In the genomic region with DNA sequence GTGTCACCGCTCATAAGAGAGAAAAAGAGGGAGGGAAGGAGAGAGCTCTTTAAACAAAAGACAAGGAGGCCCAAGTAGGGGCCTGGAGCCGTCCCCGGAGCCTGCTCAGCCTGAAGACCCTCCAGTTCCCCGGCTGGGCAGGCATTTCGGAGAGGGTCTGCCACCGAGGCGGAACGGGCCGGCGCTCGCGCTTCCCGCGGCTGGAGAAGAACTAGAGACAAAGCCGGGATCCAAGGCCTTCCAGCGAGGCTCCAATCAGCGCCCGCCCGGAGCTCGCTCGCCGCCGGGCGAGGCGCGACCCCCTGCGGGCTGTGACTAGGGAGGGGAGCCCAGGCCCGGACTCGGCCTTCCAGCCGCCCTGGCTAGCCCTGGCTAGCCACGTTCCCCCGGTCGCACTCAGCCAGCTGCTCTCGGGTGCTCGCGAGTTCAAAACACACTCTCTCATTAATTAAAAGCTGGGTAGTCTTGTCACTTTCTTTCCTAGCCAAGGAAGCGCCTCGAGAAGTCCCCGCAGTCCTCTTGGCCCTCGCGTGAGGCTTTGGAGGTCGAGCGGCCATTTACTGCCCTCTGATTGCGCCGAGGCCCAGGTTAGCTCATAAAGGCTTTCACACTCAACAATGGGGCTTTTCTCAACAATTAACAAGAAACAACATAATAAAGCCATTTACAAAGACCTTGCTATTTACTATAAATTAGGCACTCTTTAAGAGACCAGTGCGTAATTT, we compare ENCODE assay signal across 9 mouse cellular contexts. TPM values are rescaled to one million over a fixed set of nuclear protein-coding genes. Genes with fewer than 3 reads are reported as not detected.
A peak's percentile ranks its signal among the peaks of the same experiment; 100 is the strongest.
DNase-seq lines count a peak whose midpoint lies in the region; ATAC-seq and TF ChIP-seq lines count a peak whose summit lies in the region.
"Had no signal": no experiment of that assay in that cellular context is flagged by ENCODE, and none has a peak within 500 bp of the region (broad histone marks: within the 10 kb centered on the region; RNA-seq: fewer than 3 reads in every experiment).

No protein-coding gene starts in this region.

- 1% methylated on average over 44 of the region's 46 CpGs for WGBS in forebrain, embryonic 15.5 days
- WGBS in stomach, embryonic 15.5 days = 18% methylated on average over 46 of the region's 46 CpGs

- H3K9me3 ChIP-seq in E14TG2a.4 (ENCODE audit: low read length) = no peaks in the 10 kb centered on the region
- H3K9me3 ChIP-seq in forebrain, embryonic 15.5 days = no peaks in the 10 kb centered on the region
- H3K9me3 ChIP-seq in stomach, embryonic 15.5 days = no peaks in the 10 kb centered on the region

- peaks cover 75% of the 10 kb centered on the region for H3K27me3 ChIP-seq in E14TG2a.4 (ENCODE audit: insufficient read depth, low read length)
- no peaks in the 10 kb centered on the region for H3K27me3 ChIP-seq in forebrain, embryonic 15.5 days
- H3K27me3 ChIP-seq in stomach, embryonic 15.5 days (replicated peaks) = no peaks in the 10 kb centered on the region

- H3K9ac ChIP-seq in forebrain, embryonic 15.5 days (replicated peaks) = peak overlapping the region; percentile 50
- peak overlapping the region; percentile 7; the same call in 1 of the 2 replicates for H3K9ac ChIP-seq in stomach, embryonic 15.5 days

- H3K4me2 ChIP-seq in forebrain, embryonic 15.5 days (replicated peaks) = peak overlapping the region; percentile 60
- H3K4me2 ChIP-seq in stomach, embryonic 15.5 days = peak overlapping the region; percentile 62

- ATAC-seq in forebrain, embryonic 15.5 days (replicated peaks) = peak; percentile 59
- peak; percentile 78; the same call in 1 of the 2 replicates for ATAC-seq in stomach, embryonic 15.5 days (ENCODE audit: insufficient read depth, low FRiP score, low read depth)

- TF ChIP-seq CTCF in E14TG2a.4 (conservative IDR thresholded peaks at IDR 0.05; ENCODE audit: low read length) = no peak

- no peaks in the 10 kb centered on the region for H3K36me3 ChIP-seq in E14TG2a.4 (ENCODE audit: insufficient read depth, low read length)
- no peaks in the 10 kb centered on the region for H3K36me3 ChIP-seq in forebrain, embryonic 15.5 days
- H3K36me3 ChIP-seq in stomach, embryonic 15.5 days = no peaks in the 10 kb centered on the region

- peak overlapping the region; percentile 68 for H3K4me3 ChIP-seq in E14TG2a.4 (replicated peaks; ENCODE audit: low read length)
- peak overlapping the region; percentile 35 for H3K4me3 ChIP-seq in forebrain, embryonic 15.5 days
- H3K4me3 ChIP-seq in stomach, embryonic 15.5 days (replicated peaks) = peak overlapping the region; percentile 26

- peak overlapping the region; percentile 88 for H3K27ac ChIP-seq in forebrain, embryonic 15.5 days (replicated peaks)
- peak overlapping the region; percentile 19; the same call in 1 of the 2 replicates for H3K27ac ChIP-seq in stomach, embryonic 15.5 days

- peaks cover 40% of the 10 kb centered on the region for H3K4me1 ChIP-seq in E14TG2a.4 (replicated peaks; ENCODE audit: low read depth, low read length)
- H3K4me1 ChIP-seq in forebrain, embryonic 15.5 days = peaks cover 62% of the 10 kb centered on the region
- H3K4me1 ChIP-seq in stomach, embryonic 15.5 days = peaks cover 30% of the 10 kb centered on the region

- DNase-seq in cerebellum, postnatal 25 days = peak; percentile 53 to 62
- DNase-seq in cerebellum, adult 9-11 months = no peak
- peak; percentile 25 for DNase-seq in liver
- DNase-seq in adrenal gland, adult 18-20 months (ENCODE audit: low spot score in 2 of 2) = no peak
- DNase-seq in cerebellum, adult 9-10 months = no peak

RNA-seq across cellular contexts. Expression of a gene that starts 2.2 kb away (rescaled TPM):
- polyA plus RNA-seq in forebrain, embryonic 15.5 days (2015; fragmentation: Nextera tagmentation; extraction: Ambion mirVana) = 14.7 and 16.6 TPM in 2 replicates
- polyA plus RNA-seq in stomach, embryonic 15.5 days (2015; fragmentation: Nextera tagmentation; extraction: Ambion mirVana) = 11.3 and 12.7 TPM in 2 replicates
- 1 to 10 TPM; 1.4 to 2.3 TPM for total RNA-seq in adrenal gland, adult 18-20 months (2021)

RNA-seq across cellular contexts. Expression of a gene that starts 9.1 kb away (rescaled TPM):
- 10.9 and 13.8 TPM in 2 replicates for polyA plus RNA-seq in forebrain, embryonic 15.5 days (2015; fragmentation: Nextera tagmentation; extraction: Ambion mirVana)
- polyA plus RNA-seq in stomach, embryonic 15.5 days (2015; fragmentation: Nextera tagmentation; extraction: Ambion mirVana) = 4.0 TPM in 2 replicates
- total RNA-seq in adrenal gland, adult 18-20 months (2021) = 1 to 10 TPM; 1.6 to 2.0 TPM

RNA-seq across cellular contexts. Expression of a gene that starts 15.3 kb away (rescaled TPM):
- 61.9 and 66.3 TPM in 2 replicates for polyA plus RNA-seq in forebrain, embryonic 15.5 days (2015; fragmentation: Nextera tagmentation; extraction: Ambion mirVana)
- 52.2 and 59.1 TPM in 2 replicates for polyA plus RNA-seq in stomach, embryonic 15.5 days (2015; fragmentation: Nextera tagmentation; extraction: Ambion mirVana)
- total RNA-seq in adrenal gland, adult 18-20 months (2021) = 10 to 100 TPM; 41.4 to 44.8 TPM

RNA-seq across cellular contexts. Expression of a gene that starts 43.0 kb away (rescaled TPM):
- polyA plus RNA-seq in forebrain, embryonic 15.5 days (2015; fragmentation: Nextera tagmentation; extraction: Ambion mirVana) = not detected in 2 replicates
- not detected in 2 replicates for polyA plus RNA-seq in stomach, embryonic 15.5 days (2015; fragmentation: Nextera tagmentation; extraction: Ambion mirVana)
- not detected for total RNA-seq in adrenal gland, adult 18-20 months (2021)
- polyA plus RNA-seq: cerebellum, adult 2 months had no signal

Comparison
In these comparisons a context has a peak if more than half of its experiments do, and no peak if none do; other contexts are left out.
1. DNase-seq: peak in cerebellum, postnatal 25 days (2 of 2) and liver (single experiment); none in cerebellum, adult 9-11 months (single experiment), adrenal gland, adult 18-20 months (0 of 2) and cerebellum, adult 9-10 months (single experiment).
2. Peak in every context shown above with its lines, with median percentiles within 50 percentile points of each other: H3K4me3 ChIP-seq.